Mouse (Mus musculus) cerebellum, postnatal 10 days (tissue): ENCODE data around the gene Adk.
A peak's percentile ranks its signal among the peaks of the same experiment; 100 is the strongest.
"Not testable (repeated sequence)": the region's sequence is repeated elsewhere in the genome, so short reads cannot be mapped to it uniquely, and the experiment has no call there.

Experiments used
- DNase-seq, 2 experiments: peaks; one replicate each; pipeline ENCODE4 v3.0.0; 2021; ENCODE audit warnings: mixed read lengths in 2 of 2

The Adk gene

DNA sequence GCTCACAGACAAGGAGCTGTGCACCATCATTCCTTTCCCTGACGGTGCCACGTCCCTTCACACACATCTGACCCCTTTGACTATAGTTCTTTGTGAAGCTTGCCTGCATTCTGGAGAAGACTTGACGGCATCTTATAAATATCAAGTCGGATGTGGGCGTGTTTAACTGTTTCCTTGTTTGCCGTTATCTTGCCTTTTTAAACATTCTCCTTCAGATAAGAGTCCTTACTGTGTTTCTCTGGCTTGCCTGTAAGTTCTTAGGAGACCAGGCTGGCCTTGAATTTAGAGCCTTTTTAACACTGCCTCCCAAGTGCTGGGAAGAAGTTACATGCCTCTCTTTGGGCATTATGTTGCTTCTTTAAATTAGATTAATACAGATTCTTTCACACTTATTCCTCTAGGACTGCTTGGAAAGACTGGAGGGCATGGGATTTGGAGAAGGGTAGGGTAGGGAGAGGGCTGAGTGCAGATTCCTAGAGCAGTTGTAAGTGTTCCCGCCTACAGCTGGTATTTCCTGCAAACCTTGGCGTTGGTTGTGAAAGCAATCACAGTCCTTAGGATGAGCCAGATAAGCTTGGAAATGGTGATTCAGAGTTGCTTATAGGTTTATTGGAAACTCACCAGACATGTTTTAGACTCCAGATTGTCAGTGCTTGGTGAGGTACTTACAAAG is 13.3 kb downstream of the Adk start:
- no peak for DNase-seq

DNA sequence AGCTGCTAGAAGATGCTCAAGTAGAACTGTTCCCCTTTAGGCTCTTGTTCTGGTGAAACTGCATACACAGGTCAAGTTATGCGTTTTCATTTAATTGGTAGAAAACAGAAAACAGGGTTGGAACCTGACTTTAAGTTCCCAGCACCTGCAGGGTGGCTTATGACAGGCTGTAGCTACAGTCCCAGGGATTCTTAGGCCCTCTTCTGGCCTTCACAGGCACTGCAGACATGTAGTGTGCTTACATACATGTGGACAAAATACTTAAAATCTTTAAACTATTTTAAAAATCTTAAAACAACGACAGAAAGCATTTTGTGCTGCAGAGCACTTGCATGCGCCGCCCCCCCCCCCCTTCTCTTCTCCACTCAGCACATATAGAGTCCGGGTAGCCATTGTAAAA is 17.2 kb downstream of the Adk start:
- DNase-seq: no peak

DNA sequence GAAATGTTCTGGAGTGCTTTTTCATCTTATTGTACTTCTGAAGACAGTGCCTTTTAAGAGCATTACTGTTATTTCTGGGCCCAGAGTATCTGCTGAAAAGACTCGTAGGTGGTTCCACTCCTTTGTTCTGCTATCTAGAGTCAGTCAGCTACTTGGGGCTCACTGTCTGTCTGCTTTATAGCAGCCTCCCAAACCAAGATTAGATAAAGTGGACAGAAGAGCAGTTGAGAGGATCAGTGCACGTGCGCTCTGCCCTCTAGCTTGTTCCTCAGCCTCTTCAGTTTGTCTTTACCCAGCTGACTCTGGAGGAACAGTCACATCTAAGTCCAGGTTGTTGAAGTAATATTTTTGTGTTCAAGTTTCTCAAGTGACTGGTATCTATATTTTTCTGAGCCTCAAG is 21.6 kb downstream of the Adk start:
- DNase-seq: no peak

DNA sequence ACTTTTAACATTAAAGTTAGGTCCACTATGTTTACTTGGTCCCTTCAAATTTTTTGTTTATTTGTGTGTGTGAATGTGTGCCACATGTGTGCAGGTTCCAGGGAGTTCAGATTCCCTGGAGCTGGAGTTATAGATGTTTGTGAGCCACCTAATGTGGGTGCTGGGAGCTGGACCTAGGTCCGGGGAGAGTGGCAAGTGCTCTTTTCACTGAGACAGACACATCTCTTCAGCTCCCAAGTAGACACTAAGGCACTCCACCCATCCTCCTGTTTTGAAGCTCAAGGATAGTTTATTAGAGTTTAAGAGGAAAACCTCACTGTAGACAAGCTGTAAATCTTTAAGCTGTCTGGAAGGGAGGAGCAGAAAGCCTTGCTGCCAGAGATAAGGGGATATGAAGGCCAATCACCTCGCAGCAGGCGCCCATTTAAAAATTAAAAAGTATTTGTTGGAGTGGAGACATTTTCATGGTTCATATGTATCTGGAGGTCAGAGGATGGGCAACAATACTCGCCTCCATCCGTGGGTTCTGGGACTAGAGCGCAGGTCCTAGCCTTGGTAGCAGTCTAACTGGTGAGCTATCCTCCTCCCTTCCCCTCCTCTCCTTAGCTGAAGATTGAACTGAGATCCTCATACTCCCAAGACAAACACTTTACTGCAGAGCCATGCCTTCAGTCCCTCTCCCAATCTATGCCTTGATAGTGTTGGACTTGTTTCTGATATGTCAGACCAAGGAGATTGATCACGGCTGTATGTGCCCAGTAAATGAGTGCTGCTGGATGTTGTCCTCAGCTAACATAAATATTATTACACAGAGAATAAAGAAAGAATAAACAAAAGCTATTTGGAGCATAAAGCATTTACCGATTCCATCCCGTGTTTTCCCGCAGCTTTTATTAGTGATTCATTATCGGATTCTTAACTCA is 22.3 kb downstream of the Adk start:
- peak in 1 of 2 experiments; percentile 11 for DNase-seq

DNA sequence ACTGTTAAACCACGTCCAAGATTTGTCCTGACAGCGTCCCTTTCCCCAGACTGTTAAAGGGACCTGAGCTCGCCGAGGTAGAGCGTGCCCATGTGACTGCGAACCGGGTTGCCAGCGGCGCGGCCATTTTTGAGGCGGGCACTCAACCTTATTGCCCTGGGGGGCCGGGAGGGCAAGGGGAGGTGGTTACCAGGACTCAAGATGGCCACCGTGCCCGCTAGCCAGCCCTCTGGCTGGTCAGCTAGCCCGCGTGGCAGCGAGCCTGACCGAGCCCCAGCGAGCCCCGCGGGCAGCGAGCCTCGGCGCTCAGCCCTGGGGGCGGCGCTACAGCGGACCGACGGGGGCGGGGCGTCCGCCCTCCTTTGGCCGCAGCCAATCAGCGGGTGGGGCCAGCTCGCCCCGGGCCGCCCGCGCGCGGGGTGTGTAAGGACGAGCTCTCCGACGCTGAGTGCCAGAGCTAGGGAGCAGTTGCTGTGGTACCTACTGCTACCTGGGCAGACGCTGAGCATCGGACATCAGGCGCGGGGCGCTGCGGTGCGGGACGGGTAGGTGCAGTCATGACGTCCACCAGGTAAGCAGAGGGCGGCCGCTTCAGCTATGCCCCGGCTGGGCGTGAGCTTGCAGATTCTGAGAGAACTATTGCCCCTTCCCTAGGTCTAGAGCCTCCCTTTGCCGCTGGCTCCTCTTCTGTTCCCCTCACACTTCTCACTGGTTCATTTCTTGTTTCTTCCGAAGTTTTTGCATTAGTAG is 23.6 kb downstream of the Adk start:
- DNase-seq: peak; percentile 97 to 98

DNA sequence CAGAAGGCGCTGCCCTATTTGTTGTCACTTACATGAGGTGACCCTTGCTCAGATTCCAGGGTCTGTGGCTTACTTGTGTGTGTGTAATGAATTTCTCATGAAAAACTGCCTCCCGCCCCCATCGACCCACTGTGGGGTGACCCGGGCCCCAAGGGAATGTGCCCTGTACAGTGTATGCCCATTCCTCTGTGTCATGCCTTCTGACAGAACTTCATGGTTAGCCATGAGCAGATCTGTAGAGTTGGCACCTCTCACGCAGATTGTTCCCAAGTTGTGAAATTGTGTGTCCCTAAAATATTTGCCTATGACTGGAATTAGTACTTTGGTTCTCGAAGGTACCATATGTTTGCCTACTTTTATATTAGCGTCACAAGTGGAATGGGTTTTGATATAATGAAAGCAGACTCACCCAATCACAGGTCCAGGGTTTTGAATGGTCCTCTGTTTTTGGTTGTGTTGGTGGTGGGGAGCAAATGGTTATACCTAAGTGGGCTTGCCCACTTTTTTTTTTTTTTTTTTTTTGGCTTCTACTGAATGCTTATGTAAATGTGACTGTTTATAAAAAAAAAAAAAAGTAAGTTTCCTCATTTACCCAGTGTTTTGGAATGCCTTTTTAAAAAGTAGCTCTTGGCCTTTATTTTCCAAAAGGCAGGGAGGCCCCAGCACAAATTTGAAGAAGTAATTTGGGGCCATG is 24.3 kb downstream of the Adk start:
- DNase-seq: peak; percentile 48 to 61

DNA sequence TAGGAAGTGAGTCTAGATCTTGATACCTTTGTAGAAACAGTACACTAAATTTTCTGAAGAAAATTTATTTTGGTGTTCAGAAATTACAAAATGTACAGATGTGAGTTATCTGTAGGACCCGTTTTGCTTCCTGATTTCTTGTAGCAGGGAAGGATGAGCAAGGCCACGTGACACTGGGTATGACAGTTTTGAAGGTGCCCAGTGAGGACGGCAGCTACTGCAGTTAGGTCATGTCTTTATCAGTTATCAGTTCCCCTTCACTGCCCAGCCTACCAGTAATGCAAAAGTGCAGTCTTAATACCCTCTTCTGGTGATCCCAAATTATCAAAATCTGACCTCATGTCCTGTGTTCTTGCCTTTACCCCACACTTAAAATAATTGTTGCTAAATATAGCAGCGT is 25.6 kb downstream of the Adk start:
- no peak for DNase-seq

DNA sequence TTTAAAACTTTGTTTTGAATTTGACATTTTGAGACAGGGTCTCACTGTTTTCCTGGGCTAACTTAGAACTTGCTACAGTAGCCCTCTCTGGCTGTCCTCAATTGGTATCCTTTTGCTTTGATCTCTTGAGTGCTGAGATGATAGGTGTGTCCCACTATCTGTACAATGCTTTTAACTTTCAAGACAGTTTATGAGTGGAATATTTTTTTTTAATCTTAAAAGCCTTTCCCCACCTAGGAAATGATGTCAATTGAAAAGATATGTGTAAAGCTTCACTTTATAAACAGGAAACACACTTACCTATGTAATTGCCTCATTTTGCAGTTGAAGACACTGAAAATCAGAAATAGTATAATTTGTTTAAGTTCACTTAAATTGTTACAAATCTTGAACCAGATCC is 26.1 kb downstream of the Adk start:
- DNase-seq: no peak

DNA sequence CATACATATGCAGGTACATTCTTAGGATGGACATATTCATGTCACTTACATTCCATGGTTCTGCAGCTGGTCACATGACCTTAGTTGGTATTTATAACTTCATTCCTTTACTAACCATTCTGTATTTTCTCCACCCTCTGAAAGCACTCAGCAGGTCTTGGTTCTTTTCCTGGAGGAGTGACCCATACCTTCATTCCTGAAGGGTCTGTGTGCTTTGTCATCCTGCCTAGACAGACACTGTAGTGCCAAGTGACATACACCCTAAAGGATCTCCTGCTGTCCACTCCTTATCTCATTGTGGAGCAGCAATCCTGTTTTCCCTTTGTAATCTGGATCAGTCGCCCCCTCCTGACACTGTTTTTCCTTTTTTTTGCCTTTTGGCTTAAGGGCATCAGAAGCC is 30.4 kb downstream of the Adk start:
- no peak for DNase-seq

DNA sequence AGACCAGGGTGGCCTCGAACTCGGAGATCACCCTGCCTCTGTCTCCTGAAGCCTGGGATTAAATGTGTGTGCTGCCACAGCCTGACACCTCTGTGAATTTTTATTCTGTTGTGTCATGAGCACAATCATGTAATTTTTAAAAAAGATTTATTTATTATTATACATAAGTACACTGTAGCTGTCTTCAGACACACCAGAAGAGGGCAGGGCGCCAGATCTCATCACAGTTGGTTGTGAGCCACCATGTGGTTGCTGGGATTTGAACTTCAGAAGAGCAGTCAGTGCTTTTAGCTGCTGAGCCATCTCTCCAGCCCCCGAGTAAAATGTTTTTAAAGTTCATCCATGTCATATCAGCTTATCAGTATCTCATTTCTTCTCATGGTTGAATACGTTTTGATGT is 33.3 kb downstream of the Adk start:
- peak; percentile 27 to 28 for DNase-seq

DNA sequence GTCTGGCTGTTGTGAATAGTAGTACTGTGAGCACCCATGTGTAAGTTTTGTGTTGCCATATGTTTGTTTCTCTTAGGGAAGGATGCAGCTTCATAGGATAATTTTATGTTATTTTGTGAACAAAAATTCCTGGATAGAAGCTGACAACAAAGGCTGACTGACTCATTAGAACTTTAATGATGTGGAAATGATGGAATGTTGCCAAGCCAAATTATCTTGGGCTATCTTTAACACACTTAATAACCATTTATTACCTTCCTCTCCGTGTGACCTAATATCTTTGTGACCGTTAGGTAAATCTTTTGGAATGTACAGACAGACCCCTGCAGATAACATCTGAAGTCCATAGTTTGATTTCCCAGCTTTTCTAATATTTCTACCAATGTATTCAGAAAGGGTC is 33.7 kb downstream of the Adk start:
- no peak for DNase-seq

DNA sequence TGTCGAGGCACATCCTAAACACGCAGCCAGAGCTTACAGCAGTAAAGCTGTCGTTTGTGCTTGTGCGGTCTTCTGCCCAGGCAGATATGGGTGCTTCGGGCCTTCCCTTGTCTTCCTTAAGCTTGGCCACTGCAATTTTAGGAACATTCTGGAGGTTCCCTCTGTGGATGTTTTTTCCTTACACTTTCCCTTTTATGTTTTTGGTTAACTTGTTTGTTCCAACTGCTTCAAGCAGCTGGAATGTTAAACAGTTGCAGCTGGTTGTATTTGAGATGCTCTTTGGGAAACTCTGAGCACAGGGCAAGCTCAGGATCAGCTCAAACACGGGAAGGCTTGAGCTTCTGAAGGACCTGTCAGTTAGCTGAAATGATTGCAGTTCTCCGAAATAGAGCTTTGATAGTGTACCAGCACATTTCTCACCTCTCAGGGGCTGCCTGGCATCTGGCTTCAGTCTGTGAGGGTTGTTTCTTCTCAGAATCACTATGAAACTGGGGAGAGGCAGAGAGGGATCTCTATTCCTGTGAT is 34.5 kb downstream of the Adk start:
- no peak for DNase-seq

DNA sequence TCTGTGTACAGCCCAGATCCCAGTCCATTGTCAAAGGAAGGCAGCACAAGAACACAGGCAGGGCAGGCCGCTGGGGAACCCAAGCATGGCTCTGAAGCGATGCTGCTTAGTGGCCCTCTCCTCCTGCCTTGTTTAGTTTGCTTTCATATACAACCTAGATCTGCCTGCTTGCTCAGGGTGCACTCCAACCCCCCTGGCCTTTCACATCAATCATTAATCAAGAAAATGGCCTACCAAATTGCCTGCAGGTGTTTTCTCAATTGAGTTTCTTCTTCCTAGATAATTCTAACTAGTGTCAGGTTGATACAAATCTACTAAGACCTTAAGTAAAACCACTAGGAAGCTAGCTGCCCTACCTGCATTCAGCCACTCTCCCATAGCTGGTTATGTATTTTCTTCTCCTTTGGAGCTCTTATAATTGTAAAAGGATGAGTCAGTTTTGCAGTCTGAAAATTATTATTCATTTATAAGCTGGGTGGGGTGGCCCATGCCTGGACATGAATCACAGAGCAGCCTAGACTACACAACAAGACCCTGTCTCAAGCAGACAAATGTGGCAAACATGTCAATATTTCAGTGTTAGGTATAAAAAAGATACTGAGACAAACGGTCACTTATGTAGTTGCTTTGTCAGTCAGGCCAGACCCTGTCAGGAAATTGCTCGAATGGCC is 35.2 kb downstream of the Adk start:
- no peak for DNase-seq

DNA sequence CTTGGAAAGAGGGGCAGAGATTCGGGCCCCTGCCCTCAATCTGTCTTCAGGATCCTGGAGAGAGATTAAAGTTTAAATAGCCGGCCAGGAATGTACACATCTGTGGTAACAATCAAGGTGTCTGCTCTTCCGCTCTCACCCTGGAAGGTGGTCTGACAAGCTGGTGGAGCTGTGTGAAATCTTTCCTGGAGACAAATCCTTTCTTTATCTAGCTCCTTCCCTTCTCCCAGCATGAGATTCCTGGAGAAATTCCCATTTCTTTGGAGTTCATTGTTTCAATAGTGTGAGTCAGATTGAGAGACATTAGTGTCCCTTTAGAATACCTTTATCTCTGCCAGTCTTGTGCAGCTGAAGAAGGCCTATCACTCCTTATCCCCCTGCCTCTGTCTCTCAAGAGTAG is 36.4 kb downstream of the Adk start:
- no peak for DNase-seq

DNA sequence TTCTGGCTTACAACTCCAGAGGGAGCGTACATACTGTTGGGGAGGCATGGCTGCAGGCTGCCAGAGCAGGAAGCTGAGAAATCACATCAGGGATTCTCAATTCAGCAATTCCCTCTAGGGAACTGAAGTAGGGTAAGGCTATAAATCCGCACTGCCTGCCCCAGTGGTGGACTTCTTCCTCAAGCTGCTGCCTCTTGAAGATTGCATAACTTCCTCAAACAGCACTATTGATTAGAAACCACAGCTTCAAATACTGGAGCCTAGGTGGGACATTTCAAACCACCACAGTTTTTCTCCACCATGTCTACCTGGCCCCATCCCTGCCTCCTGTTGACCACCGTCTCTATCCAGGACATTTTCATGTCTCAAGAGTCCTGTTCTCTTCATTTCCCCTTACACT is 38.0 kb downstream of the Adk start:
- DNase-seq: no peak

DNA sequence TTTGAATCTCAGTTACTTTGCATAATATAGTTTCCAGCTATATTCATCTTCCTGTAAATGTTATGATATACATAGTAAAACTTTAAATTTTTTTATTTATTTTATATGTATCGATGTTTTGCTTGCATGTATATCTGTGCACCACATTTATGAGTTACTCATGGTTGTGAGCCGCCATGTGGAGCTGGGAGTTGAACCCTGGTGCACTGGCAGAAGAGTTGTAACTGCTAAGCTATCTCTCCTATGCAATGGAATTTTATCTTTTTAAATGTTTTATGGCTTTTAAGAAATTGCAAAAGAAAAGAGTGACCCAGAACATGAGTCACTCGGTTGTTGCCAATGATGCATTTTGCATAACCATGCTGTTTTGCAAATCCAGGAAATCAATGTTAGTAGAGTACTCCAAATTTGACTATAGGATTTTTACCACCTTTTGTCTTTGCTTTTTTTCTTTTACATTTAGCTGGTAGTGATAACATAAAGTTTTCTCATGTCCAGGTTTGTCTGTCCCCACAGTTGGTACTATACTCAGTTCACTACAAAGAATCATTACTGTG is 38.6 kb downstream of the Adk start:
- no peak for DNase-seq

DNA sequence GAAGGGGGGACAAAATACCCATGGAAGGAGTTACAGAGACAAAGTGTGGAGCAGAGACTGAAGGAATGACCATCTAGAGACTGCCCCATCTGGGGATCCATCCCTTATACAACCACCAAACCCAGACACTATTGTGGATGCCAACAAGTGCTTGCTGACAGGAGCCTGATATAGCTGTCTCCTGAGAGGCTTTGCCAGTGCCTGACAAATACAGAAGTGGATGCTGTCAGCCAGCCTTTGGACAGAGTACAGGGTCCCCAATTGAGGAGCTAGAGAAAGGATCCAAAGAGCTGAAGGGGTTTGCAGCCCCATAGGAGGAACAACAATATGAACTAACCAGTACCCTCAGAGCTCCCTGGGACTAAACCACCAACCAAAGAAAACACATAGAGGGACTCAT is 41.8 kb downstream of the Adk start:
- not testable (repeated sequence) for DNase-seq

DNA sequence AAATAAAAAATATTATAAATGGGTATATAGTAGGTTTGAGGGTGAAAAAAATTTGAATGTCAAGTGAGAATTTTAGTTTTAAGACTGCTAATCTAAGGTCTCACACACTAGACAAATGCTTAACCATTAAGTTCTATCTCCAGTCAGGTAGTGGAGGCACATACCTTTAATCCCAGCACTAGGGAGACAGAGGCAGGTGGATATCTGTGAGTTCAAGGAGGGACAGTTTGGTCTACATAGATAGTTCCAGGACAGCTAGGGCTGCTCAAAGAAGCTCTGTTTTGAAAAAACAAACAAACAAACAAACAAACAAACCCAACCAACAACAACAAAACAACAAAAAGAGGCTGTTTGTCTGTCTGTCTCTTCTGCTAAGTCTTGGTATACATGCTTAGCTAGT is 43.9 kb downstream of the Adk start:
- DNase-seq: no peak

DNA sequence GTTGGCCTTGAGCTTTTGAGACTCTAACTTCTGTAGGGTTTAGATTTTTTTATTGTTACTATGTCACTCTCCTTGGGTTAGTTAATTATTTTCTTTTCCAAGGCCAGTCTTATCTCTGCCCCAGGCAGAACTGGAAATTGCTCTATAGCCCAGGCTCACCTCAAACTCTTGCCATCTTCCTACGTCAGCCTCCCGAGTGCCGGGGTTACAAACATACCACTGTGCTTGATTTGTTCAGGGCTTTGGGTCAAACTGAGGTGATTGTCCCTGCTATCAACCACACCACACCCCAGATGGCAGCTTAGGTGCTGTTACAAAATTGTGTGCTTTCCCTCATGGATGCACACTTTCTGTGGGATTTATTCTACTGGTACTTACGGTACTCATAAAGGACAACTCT is 44.3 kb downstream of the Adk start:
- DNase-seq: no peak

DNA sequence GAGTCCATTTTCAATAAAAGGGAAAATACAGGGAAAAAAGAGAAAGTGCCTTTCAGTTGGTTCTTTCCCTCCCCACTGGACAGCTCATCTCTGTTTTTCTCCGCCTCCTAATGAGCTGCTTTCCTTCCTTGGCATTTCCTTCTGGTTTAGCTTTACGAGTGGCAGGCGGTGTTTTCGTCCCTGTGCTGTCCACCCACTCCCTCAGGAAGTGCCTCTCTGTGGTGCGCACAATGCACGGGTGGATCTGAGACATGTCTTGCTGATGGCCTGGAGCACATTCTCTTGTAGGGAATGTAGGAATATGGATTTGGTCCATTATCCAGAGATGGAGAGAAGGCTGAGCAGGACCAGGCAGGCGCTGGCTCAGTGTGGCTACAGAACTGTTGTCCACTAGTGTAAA is 47.0 kb downstream of the Adk start:
- DNase-seq: no peak

DNA sequence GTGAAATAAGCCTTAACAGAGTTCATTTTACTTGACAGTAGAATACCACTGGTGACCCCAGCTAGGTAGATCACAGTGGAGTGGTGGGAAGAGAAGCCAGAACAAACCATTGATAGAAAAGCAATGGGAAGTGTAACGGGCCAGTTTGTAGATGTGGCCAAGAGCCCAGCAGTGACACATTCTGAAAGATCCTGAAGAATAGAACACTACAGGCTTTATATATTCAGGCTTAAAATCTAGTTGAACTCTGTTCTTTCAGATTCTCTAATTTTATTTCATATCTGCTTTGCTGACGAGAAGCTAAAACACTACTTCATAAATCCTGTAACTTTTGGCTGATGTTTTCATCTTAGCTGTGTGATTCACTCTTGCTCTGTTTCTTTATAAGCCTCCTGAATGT is 48.5 kb downstream of the Adk start:
- no peak for DNase-seq

DNA sequence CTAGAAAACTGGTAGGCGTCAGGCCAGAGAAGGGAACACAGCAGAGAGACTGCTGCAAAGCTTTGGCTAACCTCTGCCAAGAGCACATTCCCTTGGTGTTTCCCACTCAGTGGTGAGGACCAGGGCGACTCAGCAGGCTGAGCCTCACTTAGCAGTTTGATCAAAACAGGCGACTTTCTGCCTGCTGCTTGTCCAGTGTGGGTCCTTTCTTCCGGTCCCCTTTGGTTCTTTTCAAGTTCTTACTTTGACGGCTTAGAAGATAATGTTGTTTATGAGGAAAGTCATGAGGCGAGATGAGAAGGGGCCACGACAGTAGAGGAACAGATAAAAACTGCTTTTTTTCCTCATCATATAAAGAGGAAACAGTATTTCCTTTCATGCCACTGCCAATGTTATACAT is 49.2 kb downstream of the Adk start:
- peak in 1 of 2 experiments; percentile 22 for DNase-seq
